Comparison of ENCODE assay signal across 8 mouse cellular contexts in genomic region chr6:58610760-58611654, GRCm38 (mm10). TPM values are rescaled to one million over a fixed set of nuclear protein-coding genes. Genes with fewer than 3 reads are reported as not detected.
DNase-seq lines count a peak whose midpoint lies in the region; ATAC-seq and TF ChIP-seq lines count a peak whose summit lies in the region.
"Had no signal": no experiment of that assay in that cellular context is flagged by ENCODE, and none has a peak within 500 bp of the region (broad histone marks: within the 10 kb centered on the region; RNA-seq: fewer than 3 reads in every experiment).

No protein-coding gene starts in this region.

- no peak for DNase-seq in lung, postnatal 0 days (ENCODE audit: low spot score)
- DNase-seq in lung, adult 2 months = no peak
- no peak for DNase-seq in forebrain, embryonic 14.5 days (ENCODE audit: low spot score)
- DNase-seq in limb, embryonic 11.5 days (ENCODE audit: low spot score) = peak; percentile 36
- no peak for DNase-seq in left cerebral cortex, postnatal 10 days (ENCODE audit: extremely low spot score in 1 of 2, low spot score in 2 of 2)
- DNase-seq in adrenal gland, adult 18-20 months (ENCODE audit: low spot score in 2 of 2) = no peak
- DNase-seq: thymus, postnatal 4 days had no signal

- no peaks in the 10 kb centered on the region for H3K36me3 ChIP-seq in lung, postnatal 0 days (ENCODE audit: insufficient read depth, low read length)
- H3K36me3 ChIP-seq in forebrain, embryonic 14.5 days (ENCODE audit: control insufficient read depth, insufficient read depth, low read length) = no peaks in the 10 kb centered on the region
- H3K36me3 ChIP-seq in limb, embryonic 11.5 days (ENCODE audit: control insufficient read depth, insufficient read depth, low read length) = no peaks in the 10 kb centered on the region
- H3K36me3 ChIP-seq in neural tube, embryonic 14.5 days (ENCODE audit: control insufficient read depth, insufficient read depth, low read length) = no peaks in the 10 kb centered on the region

- no peaks in the 10 kb centered on the region for H3K4me1 ChIP-seq in lung, postnatal 0 days (ENCODE audit: insufficient read depth, low read depth, low read length)
- no peaks in the 10 kb centered on the region for H3K4me1 ChIP-seq in lung, adult 2 months (ENCODE audit: control insufficient read depth, insufficient read depth, low read length)
- no peaks in the 10 kb centered on the region for H3K4me1 ChIP-seq in forebrain, embryonic 14.5 days (ENCODE audit: control insufficient read depth, insufficient read depth, low read length)
- H3K4me1 ChIP-seq in limb, embryonic 11.5 days (ENCODE audit: control insufficient read depth, insufficient read depth, low read length) = no peaks in the 10 kb centered on the region
- no peaks in the 10 kb centered on the region for H3K4me1 ChIP-seq in neural tube, embryonic 14.5 days (ENCODE audit: control insufficient read depth, insufficient read depth, low read length)

- H3K4me2 ChIP-seq in lung, postnatal 0 days (replicated peaks; ENCODE audit: low read depth, low read length) = no peak overlapping the region
- no peak overlapping the region for H3K4me2 ChIP-seq in forebrain, embryonic 14.5 days (ENCODE audit: low read length)
- no peak overlapping the region for H3K4me2 ChIP-seq in limb, embryonic 11.5 days (ENCODE audit: low read depth, severe bottlenecking)
- H3K4me2 ChIP-seq in neural tube, embryonic 14.5 days (ENCODE audit: low read depth, low read length) = no peak overlapping the region

- TF ChIP-seq CTCF in lung, postnatal 0 days (IDR thresholded peaks at IDR 0.05) = no peak
- no peak for TF ChIP-seq CTCF in lung, adult 2 months (IDR thresholded peaks at IDR 0.05; ENCODE audit: insufficient read depth, low read length)

- no peak overlapping the region for H3K27ac ChIP-seq in lung, postnatal 0 days (ENCODE audit: low read length)
- no peak overlapping the region for H3K27ac ChIP-seq in forebrain, embryonic 14.5 days (ENCODE audit: low read depth, low read length)
- no peak overlapping the region for H3K27ac ChIP-seq in limb, embryonic 11.5 days (replicated peaks; ENCODE audit: low read depth, low read length)
- no peak overlapping the region for H3K27ac ChIP-seq in neural tube, embryonic 14.5 days (ENCODE audit: low read depth, low read length)

- intact Hi-C loops in left cerebral cortex, postnatal 10 days (cut with DNase I) = no loop called here

- H3K9me3 ChIP-seq in lung, postnatal 0 days (ENCODE audit: low read length) = peaks cover 9% of the 10 kb centered on the region; the same call in 1 of the 2 replicates
- peaks cover 4% of the 10 kb centered on the region; the same call in 1 of the 2 replicates for H3K9me3 ChIP-seq in forebrain, embryonic 14.5 days (replicated peaks; ENCODE audit: control insufficient read depth, low read length)
- peaks cover 2% of the 10 kb centered on the region; the same call in 1 of the 2 replicates for H3K9me3 ChIP-seq in limb, embryonic 11.5 days (ENCODE audit: control insufficient read depth, low read length)
- H3K9me3 ChIP-seq in neural tube, embryonic 14.5 days (ENCODE audit: control insufficient read depth, low read length) = no peaks in the 10 kb centered on the region

- 72% methylated on average over 4 of the region's 4 CpGs for WGBS in lung, postnatal 0 days
- 70% methylated on average over 4 of the region's 4 CpGs for WGBS in lung, adult 2 months
- 64% methylated on average over 4 of the region's 4 CpGs for WGBS in forebrain, embryonic 14.5 days
- WGBS in limb, embryonic 11.5 days = 65% methylated on average over 4 of the region's 4 CpGs
- 70% methylated on average over 4 of the region's 4 CpGs for WGBS in neural tube, embryonic 14.5 days

- peak; percentile 64 for ATAC-seq in lung, postnatal 0 days
- peak; percentile 68 for ATAC-seq in forebrain, embryonic 14.5 days
- peak; percentile 81 for ATAC-seq in limb, embryonic 11.5 days (ENCODE audit: insufficient number of reproducible peaks, low FRiP score, low TSS enrichment, low read depth)
- ATAC-seq in neural tube, embryonic 14.5 days (ENCODE audit: low read depth) = peak; percentile 72

- no peak overlapping the region for H3K4me3 ChIP-seq in lung, postnatal 0 days (ENCODE audit: low read depth, low read length)
- H3K4me3 ChIP-seq in lung, adult 2 months (replicated peaks; ENCODE audit: extremely low read depth, low read depth, low read length) = no peak overlapping the region
- H3K4me3 ChIP-seq in forebrain, embryonic 14.5 days (ENCODE audit: low read depth, low read length) = no peak overlapping the region
- H3K4me3 ChIP-seq in limb, embryonic 11.5 days (ENCODE audit: low read depth, low read length) = no peak overlapping the region
- no peak overlapping the region for H3K4me3 ChIP-seq in neural tube, embryonic 14.5 days (ENCODE audit: low read depth, low read length)

- H3K9ac ChIP-seq in lung, postnatal 0 days (replicated peaks; ENCODE audit: low read depth) = no peak overlapping the region
- H3K9ac ChIP-seq in forebrain, embryonic 14.5 days (ENCODE audit: low read length) = no peak overlapping the region
- H3K9ac ChIP-seq in limb, embryonic 11.5 days (ENCODE audit: low read length) = no peak overlapping the region
- no peak overlapping the region for H3K9ac ChIP-seq in neural tube, embryonic 14.5 days (replicated peaks; ENCODE audit: low read depth, low read length)

- TF ChIP-seq POLR2A in lung, adult 2 months (IDR thresholded peaks at IDR 0.05; ENCODE audit: borderline replicate concordance, extremely low read depth, low read depth, low read length) = no peak

- no peaks in the 10 kb centered on the region for H3K27me3 ChIP-seq in lung, postnatal 0 days (replicated peaks; ENCODE audit: insufficient read depth, low read length)
- no peaks in the 10 kb centered on the region for H3K27me3 ChIP-seq in forebrain, embryonic 14.5 days (replicated peaks; ENCODE audit: control insufficient read depth, insufficient read depth, low read length)
- H3K27me3 ChIP-seq in limb, embryonic 11.5 days (ENCODE audit: control insufficient read depth, insufficient read depth, low read length) = no peaks in the 10 kb centered on the region
- no peaks in the 10 kb centered on the region for H3K27me3 ChIP-seq in neural tube, embryonic 14.5 days (ENCODE audit: control insufficient read depth, insufficient read depth, low read length)

- TF ChIP-seq EP300 in lung, postnatal 0 days (IDR thresholded peaks at IDR 0.05) = no peak

RNA-seq across cellular contexts. Expression of gene Abcg2, which starts 26.7 kb away (rescaled TPM):
- 38.4 and 43.5 TPM in 2 replicates for polyA plus RNA-seq in lung, postnatal 0 days (2015; fragmentation: Nextera tagmentation; extraction: Ambion mirVana)
- polyA plus RNA-seq in lung, adult 2 months (2012; rRNA removed) = 6.5 and 10.9 TPM in 2 replicates
- 35.6 and 38.7 TPM in 2 replicates for polyA plus RNA-seq in forebrain, embryonic 14.5 days (2014; fragmentation: Nextera tagmentation; extraction: Ambion mirVana)
- 49.2 and 49.9 TPM in 2 replicates for polyA plus RNA-seq in limb, embryonic 11.5 days (2014; fragmentation: Nextera tagmentation; extraction: Ambion mirVana)
- polyA plus RNA-seq in neural tube, embryonic 14.5 days (2014; fragmentation: Nextera tagmentation; extraction: Ambion mirVana) = 30.1 and 40.3 TPM in 2 replicates
- 10 to 100 TPM; 27.0 to 28.6 TPM for total RNA-seq in left cerebral cortex, postnatal 10 days (2021)
- 10 to 100 TPM; 23.4 to 26.1 TPM for total RNA-seq in adrenal gland, adult 18-20 months (2021)
